Mouse (Mus musculus) erythroblast, embryonic 14.5 days (primary cell): ENCODE data around the gene Svs2. TPM values are rescaled to one million over a fixed set of nuclear protein-coding genes. Genes with fewer than 3 reads are reported as not detected.
"Not testable (repeated sequence)": the region's sequence is repeated elsewhere in the genome, so short reads cannot be mapped to it uniquely, and the experiment has no call there.

ENCODE experiments used
- H3K27me3 ChIP-seq: 2 replicates; pipeline ENCODE4 v1.6.1; 2012; ENCODE audit warnings: inconsistent platforms; ENCODE audit not compliant: control insufficient read depth
- H3K36me3 ChIP-seq: 2 replicates; pipeline ENCODE4 v1.6.1; 2012; ENCODE audit warnings: mild to moderate bottlenecking, inconsistent platforms; ENCODE audit not compliant: control insufficient read depth
- H3K4me1 ChIP-seq: 2 replicates; pipeline ENCODE4 v1.6.1; 2012; ENCODE audit warnings: inconsistent platforms; ENCODE audit not compliant: control insufficient read depth
- H3K4me3 ChIP-seq: replicated peaks from 2 replicates; pipeline ENCODE3; 2012; ENCODE audit warnings: moderate library complexity, mild to moderate bottlenecking, inconsistent platforms
- H3K9me3 ChIP-seq: 2 replicates; pipeline ENCODE4 v1.6.1; 2012; ENCODE audit warnings: low read length, inconsistent platforms, mixed read lengths; ENCODE audit not compliant: control insufficient read depth
- GATA1 ChIP-seq: IDR thresholded peaks from 2 replicates; pipeline ENCODE4 v1.6.1; 2012; ENCODE audit warnings: low read length, inconsistent platforms, mixed read lengths
- TAL1 ChIP-seq: IDR thresholded peaks from 3 replicates; pipeline ENCODE4 v1.6.1; 2012; ENCODE audit warnings: low read length, inconsistent platforms, mixed read lengths
- polyA plus RNA-seq: library from polyadenylated mRNA; stranded (reverse); fragments of >175 nt; gene quantifications from 2 replicates; pipeline ENCODE4 v1.2.3, GENCODE M21; 2012

Gene Svs2
- polyA plus RNA-seq, result not detected in 2 replicates

- Histone ChIP-seq H3K27me3 (no peaks in the 10 kb centered on the region), H3K36me3 (no peaks in the 10 kb centered on the region), H3K9me3 (no peaks in the 10 kb centered on the region), H3K4me1 (no peaks in the 10 kb centered on the region), H3K4me3 (no peak within 1 kb of the TSS)
- TF ChIP-seq TAL1, result no peak
- no peak for TF ChIP-seq GATA1
These were observed at the start of gene Svs2 for GRCm38 (mm10) chr2:164238366-164238765. Gene Svs2 (minus strand): TSS chr2:164238466.

DNA sequence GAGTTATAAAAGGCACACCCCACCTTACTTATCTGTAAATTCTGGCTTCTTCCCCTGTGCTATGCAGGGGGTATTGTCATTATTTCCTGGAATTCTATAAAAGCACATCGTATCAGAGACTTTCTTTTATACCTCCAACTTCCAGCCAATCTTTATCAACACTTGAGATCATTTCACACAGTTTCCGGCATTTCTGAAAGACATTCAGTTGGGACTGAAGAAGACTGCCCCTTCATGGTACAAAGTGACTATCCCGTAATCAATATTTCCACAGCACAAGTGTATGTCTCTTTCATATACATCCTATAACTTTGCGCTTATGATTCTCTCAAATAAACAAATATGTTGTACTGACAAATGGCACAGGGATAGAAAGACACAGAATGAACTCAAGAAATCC is 40.1 kb upstream of the Svs2 start, which contains the start of gene Svs4:
TSS of gene Svs4 (minus strand) at position 101 of the 400 bp plus-strand sequence.
- no peak for TF ChIP-seq GATA1
- no peak for TF ChIP-seq TAL1
- Histone ChIP-seq H3K27me3 (no peaks in the 10 kb centered on the region), H3K4me3 (no peak within 1 kb of the TSS), H3K36me3 (no peaks in the 10 kb centered on the region), H3K4me1 (no peaks in the 10 kb centered on the region), H3K9me3 (no peaks in the 10 kb centered on the region; the same call in 1 of the 2 replicates)

GRCm38 (mm10) chr2:164256540-164256939 is 18.3 kb upstream of the Svs2 start, which contains the start of gene Svs3b:
Gene Svs3b (minus strand): TSS chr2:164256640.
- not testable (repeated sequence) for H3K36me3 ChIP-seq, H3K4me3 ChIP-seq, H3K27me3 ChIP-seq, H3K4me1 ChIP-seq, H3K9me3 ChIP-seq

DNA sequence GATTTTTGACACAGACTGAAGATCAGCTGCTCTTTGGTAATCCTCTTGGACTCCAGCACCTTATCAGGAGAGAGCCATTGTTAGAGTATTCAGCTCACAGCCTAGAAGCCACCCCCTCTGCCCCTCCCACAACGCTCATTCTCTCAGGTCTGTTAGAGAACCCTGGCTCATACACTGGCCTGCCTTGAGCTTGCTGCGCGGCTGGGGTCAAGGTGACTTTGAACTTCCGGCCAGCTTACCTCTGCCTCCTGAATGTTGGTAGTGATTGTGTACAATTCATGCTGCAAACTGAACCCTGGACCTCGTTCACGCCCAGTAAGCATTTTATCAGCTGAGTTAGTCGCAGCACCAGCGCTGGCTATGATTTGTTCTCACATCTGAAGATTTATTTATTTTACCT is 5.6 kb downstream of the Svs2 start:
- H3K9me3 ChIP-seq, result 0 out of 2 replicates have a peak, but pooled peaks cover 3% of the 10 kb centered on the region
- H3K36me3 ChIP-seq, result no peaks in the 10 kb centered on the region
- no peak for TF ChIP-seq GATA1
- no peaks in the 10 kb centered on the region for H3K27me3 ChIP-seq
- H3K4me1 ChIP-seq, result no peaks in the 10 kb centered on the region
- no peak overlapping the region for H3K4me3 ChIP-seq

DNA sequence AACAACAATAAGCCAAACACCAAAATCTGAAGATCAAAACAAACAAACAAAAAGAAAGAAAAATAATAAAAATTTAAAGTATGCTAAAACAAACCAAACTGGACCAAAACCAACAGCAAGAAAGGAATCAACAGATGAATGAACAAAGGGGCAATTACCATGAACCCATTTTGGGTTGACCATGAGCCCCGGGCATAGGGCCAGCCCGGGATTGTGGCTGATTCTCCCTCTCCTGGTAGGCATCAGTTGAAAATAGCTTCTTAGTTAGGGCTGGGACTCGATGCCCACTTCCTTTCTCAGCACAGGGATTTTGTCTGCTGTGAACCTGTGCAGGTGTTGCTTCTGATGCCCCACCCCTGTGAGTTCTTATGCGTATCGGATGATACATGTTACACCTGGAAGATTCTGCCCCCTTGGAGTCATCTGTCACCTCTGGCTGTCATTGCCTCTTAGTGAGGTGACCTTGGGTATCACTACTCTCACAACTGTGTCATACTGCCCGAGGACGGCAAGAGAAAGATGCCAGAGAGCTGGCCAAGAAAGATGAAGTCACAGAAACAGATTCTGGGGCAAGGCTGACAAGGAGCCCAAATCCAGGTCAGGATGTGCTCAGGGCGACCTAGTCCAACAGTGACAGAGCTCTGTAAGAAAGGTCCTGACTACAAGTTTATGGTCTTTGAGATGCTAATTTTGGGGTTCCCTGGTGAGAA is 9.8 kb downstream of the Svs2 start:
- no peaks in the 10 kb centered on the region for H3K27me3 ChIP-seq
- H3K36me3 ChIP-seq, result no peaks in the 10 kb centered on the region
- no peaks in the 10 kb centered on the region for H3K4me1 ChIP-seq
- H3K4me3 ChIP-seq, result no peak overlapping the region
- 0 out of 2 replicates have a peak, but pooled peaks cover 3% of the 10 kb centered on the region for H3K9me3 ChIP-seq
- no peak for TF ChIP-seq GATA1
- TF ChIP-seq TAL1, result no peak

GRCm38 (mm10) chr2:164221522-164221921 is 16.7 kb downstream of the Svs2 start, which contains the start of gene Wfdc15b:
Gene Wfdc15b (minus strand): TSS chr2:164221660.
- Histone ChIP-seq H3K4me1 (no peaks in the 10 kb centered on the region), H3K27me3 (no peaks in the 10 kb centered on the region), H3K4me3 (no peak within 1 kb of the TSS), H3K36me3 (no peaks in the 10 kb centered on the region), H3K9me3 (no peaks in the 10 kb centered on the region)
- TF ChIP-seq GATA1 (no peak), TAL1 (no peak)

DNA sequence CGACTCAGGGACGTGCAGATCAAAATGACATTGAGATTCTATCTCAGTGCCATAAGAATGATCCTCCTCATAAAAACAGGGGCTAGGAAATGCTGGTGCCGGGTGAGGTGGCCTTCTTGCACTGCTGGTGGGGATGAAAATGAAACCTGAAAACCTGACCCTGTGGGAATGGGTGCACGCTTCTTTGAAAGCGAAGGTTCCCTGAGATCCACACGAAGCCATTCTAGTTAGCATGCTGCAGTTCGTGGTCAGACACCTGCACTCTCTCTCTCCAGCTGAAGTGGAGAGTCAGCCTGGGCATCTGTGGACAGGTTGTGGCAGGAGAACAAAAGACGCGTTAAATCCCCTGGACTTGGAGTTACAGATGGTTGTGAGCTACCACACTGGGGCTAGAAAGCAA is 19.0 kb downstream of the Svs2 start:
- H3K4me3 ChIP-seq, result no peak overlapping the region
- H3K27me3 ChIP-seq, result no peaks in the 10 kb centered on the region
- no peak for TF ChIP-seq TAL1
- no peak for TF ChIP-seq GATA1
- no peaks in the 10 kb centered on the region for H3K36me3 ChIP-seq
- H3K4me1 ChIP-seq, result no peaks in the 10 kb centered on the region
- no peaks in the 10 kb centered on the region for H3K9me3 ChIP-seq

DNA sequence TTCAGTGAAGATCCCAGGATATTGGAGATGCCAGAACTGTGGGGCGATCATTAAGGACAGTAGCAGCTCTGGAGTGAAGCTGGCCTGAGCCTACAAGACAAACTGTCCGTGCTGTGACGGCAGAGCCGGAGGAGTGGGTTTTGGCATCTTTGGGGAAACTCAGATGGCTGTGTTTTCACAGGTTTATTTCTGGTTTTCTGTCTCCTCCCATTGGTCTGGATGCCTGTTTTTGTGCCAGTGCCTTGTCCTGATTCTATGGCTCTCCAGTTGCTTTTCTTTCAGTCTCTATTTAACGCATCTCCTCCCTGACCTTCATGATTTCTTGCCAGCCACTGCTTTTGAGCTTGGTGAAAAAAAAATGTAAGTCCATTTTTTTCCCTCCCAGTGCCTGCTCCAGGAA is 25.6 kb downstream of the Svs2 start:
- Histone ChIP-seq H3K27me3 (no peaks in the 10 kb centered on the region), H3K36me3 (no peaks in the 10 kb centered on the region), H3K4me1 (no peaks in the 10 kb centered on the region), H3K4me3 (no peak overlapping the region), H3K9me3 (no peaks in the 10 kb centered on the region)
- TF ChIP-seq GATA1 (no peak), TAL1 (no peak)

GRCm38 (mm10) chr2:164210892-164211291 is 27.4 kb downstream of the Svs2 start:
- no peaks in the 10 kb centered on the region for H3K36me3 ChIP-seq
- TF ChIP-seq TAL1, result no peak
- TF ChIP-seq GATA1, result no peak
- H3K27me3 ChIP-seq, result no peaks in the 10 kb centered on the region
- no peaks in the 10 kb centered on the region for H3K4me1 ChIP-seq
- H3K4me3 ChIP-seq, result no peak overlapping the region
- no peaks in the 10 kb centered on the region for H3K9me3 ChIP-seq

GRCm38 (mm10) chr2:164206676-164207075 is 31.6 kb downstream of the Svs2 start:
- no peaks in the 10 kb centered on the region for H3K4me1 ChIP-seq

GRCm38 (mm10) chr2:164206011-164206410 is 32.3 kb downstream of the Svs2 start:
- not testable (repeated sequence) for H3K4me1 ChIP-seq, H3K4me3 ChIP-seq, H3K27me3 ChIP-seq, H3K36me3 ChIP-seq, H3K9me3 ChIP-seq

More at GRCm38 (mm10) chr2:164206676-164207075, 31.6 kb downstream of the Svs2 start:
- no peak for TF ChIP-seq GATA1
- TF ChIP-seq TAL1, result no peak
- Histone ChIP-seq H3K36me3 (no peaks in the 10 kb centered on the region), H3K27me3 (no peaks in the 10 kb centered on the region), H3K4me3 (no peak overlapping the region), H3K9me3 (no peaks in the 10 kb centered on the region)
